Mouse (Mus musculus) kidney, adult 2 months (tissue): ENCODE measurements around the gene Galnt9.

ENCODE experiments used
- CTCF ChIP-seq: fragments of 200-500 bp; conservative IDR thresholded peaks from 2 replicates; pipeline ENCODE4 v1.5.1; 2011; ENCODE audit warnings: low read depth, mild to moderate bottlenecking, control low read depth, low read length, moderate library complexity, mixed read lengths; ENCODE audit not compliant: insufficient read depth, insufficient read length
- POLR2A ChIP-seq: fragments of 200-500 bp; IDR thresholded peaks from one replicate; pipeline ENCODE4 v1.6.1; 2011; ENCODE audit warnings: low read depth, low read length, control low read depth

GRCm38 (mm10) chr5:110564986-110565644, 21.0 kb downstream of the Galnt9 start:
- TF ChIP-seq CTCF (no peak), POLR2A (no peak)
